10 mouse cellular contexts compared by ENCODE assay signal in the genomic region with DNA sequence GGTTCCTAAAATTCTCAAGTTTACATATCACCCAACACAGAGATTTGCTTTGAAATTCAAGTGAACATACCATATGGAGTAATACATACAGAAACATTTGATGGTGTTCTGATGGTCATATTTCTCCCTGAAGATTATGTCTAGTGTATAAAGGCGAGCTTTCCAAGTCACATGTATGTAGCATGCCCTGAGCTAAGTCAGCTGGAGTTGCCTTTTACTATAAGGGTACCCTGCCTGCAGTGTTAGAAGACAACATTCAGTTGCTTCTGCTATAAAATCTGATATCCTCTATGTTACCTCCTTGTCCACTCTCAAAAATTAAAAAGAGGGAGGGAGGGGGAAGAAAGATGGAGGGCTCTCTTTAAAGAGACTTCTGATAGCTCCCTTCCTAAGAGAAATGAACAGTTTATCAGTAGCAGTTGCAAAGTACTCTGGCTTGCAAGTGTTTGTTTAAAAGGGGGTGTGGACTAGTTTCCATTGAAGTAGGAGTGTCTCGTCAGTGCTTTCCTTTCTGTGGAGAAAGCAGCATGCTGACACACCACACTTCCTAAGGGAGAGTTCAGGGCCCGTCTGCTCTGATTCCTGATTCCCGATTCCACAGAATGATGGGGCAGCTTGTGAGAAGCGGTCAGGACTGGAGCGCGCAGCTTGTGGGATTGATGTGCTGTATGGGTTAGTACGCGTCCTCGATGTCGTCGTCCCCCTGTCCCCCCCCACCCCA.
DNase-seq lines count a peak whose midpoint lies in the region; ATAC-seq and TF ChIP-seq lines count a peak whose summit lies in the region.
"Had no signal": no experiment of that assay in that cellular context is flagged by ENCODE, and none has a peak within 500 bp of the region (broad histone marks: within the 10 kb centered on the region; RNA-seq: fewer than 3 reads in every experiment).

No protein-coding gene starts in this region.

- peaks cover 52% of the 10 kb centered on the region for H3K4me1 ChIP-seq in heart, embryonic 13.5 days
- H3K4me1 ChIP-seq in hindbrain, postnatal 0 days (ENCODE audit: insufficient read depth, low read length), result peaks cover 4% of the 10 kb centered on the region; the same call in 1 of the 2 replicates

- H3K27me3 ChIP-seq in heart, embryonic 13.5 days (replicated peaks), result no peaks in the 10 kb centered on the region
- no peaks in the 10 kb centered on the region for H3K27me3 ChIP-seq in hindbrain, postnatal 0 days (ENCODE audit: insufficient read depth, low read length)

- no peak for ATAC-seq in heart, embryonic 13.5 days (ENCODE audit: extremely low read depth, insufficient number of reproducible peaks, low FRiP score, low TSS enrichment)
- 0 out of 2 replicates have a peak, but pooled peaks have one; percentile 61 for ATAC-seq in hindbrain, postnatal 0 days
- ATAC-seq: CD4-positive, CD25-positive, alpha-beta regulatory T cell, adult 4 months had no signal

- H3K4me2 ChIP-seq in heart, embryonic 13.5 days, result peak overlapping the region; percentile 63
- H3K4me2 ChIP-seq in hindbrain, postnatal 0 days (ENCODE audit: low read depth, low read length), result peak overlapping the region; percentile 30; the same call in 1 of the 2 replicates

- H3K4me3 ChIP-seq in heart, embryonic 13.5 days, result peak overlapping the region; percentile 32
- H3K4me3 ChIP-seq in hindbrain, postnatal 0 days (ENCODE audit: low read length), result no peak overlapping the region

- DNase-seq in heart, postnatal 25 days (ENCODE audit: low spot score), result no peak
- peak; percentile 46 for DNase-seq in embryo, embryonic 10 days (ENCODE audit: low spot score)
- no peak for DNase-seq in hindbrain, postnatal 0 days (ENCODE audit: low spot score)
- DNase-seq in lung, postnatal 36 days, result peak; percentile 46
- no peak for DNase-seq in left cerebral cortex, adult 8-10 months (ENCODE audit: low spot score in 2 of 2)
- DNase-seq in B cell, adult 2 months, result no peak
- DNase-seq in gastrocnemius, adult 18-20 months (ENCODE audit: low spot score), result no peak
- DNase-seq: gastrocnemius, postnatal 10 days had no signal

- 7% methylated on average over 12 of the region's 12 CpGs for WGBS in heart, embryonic 13.5 days
- 15% methylated on average over 12 of the region's 12 CpGs for WGBS in hindbrain, postnatal 0 days

- TF ChIP-seq CTCF in hindbrain, postnatal 0 days (IDR thresholded peaks at IDR 0.05; ENCODE audit: low read depth), result no peak

- intact Hi-C loops in heart, postnatal 25 days (cut with DNase I), result no loop called here

- H3K27ac ChIP-seq in heart, embryonic 13.5 days (replicated peaks), result no peak overlapping the region; the same call in 1 of the 2 replicates
- no peak overlapping the region for H3K27ac ChIP-seq in hindbrain, postnatal 0 days

- peak overlapping the region; percentile 71 for H3K9ac ChIP-seq in heart, embryonic 13.5 days
- no peak overlapping the region for H3K9ac ChIP-seq in hindbrain, postnatal 0 days (replicated peaks; ENCODE audit: low read length)

- H3K9me3 ChIP-seq in heart, embryonic 13.5 days, result no peaks in the 10 kb centered on the region
- H3K9me3 ChIP-seq in hindbrain, postnatal 0 days (ENCODE audit: low read length), result no peaks in the 10 kb centered on the region

- no peaks in the 10 kb centered on the region for H3K36me3 ChIP-seq in heart, embryonic 13.5 days
- H3K36me3 ChIP-seq in hindbrain, postnatal 0 days (ENCODE audit: insufficient read depth, low read length), result no peaks in the 10 kb centered on the region

Comparison
In these comparisons a context has a peak if more than half of its experiments do, and no peak if none do; other contexts are left out.
1. DNase-seq: peak in embryo, embryonic 10 days (single experiment) and lung, postnatal 36 days (single experiment); none in heart, postnatal 25 days (single experiment), hindbrain, postnatal 0 days (single experiment), left cerebral cortex, adult 8-10 months (0 of 2), B cell, adult 2 months (0 of 2) and gastrocnemius, adult 18-20 months (single experiment).